Mouse (Mus musculus): ENCODE measurements at regions not wholly inside any gene's neighbourhood (a gene's known extent, or its start where the extent isn't known, plus 50 kb on each side); places are given as distances from the start of the nearest gene placed in this dataset.

GRCm38 (mm10) chr6:111621684-111622480, 651.7 kb upstream of the Lmcd1 start:
- no peak for DNase-seq (ENCODE audit: low spot score)

- DNase-seq (ENCODE audit: low spot score) = no peak
Observed at GRCm38 (mm10) chr6:111622481-111623139, 650.9 kb upstream of the Lmcd1 start.

GRCm38 (mm10) chr6:111623140-111623497, 650.4 kb upstream of the Lmcd1 start:
- no peak for DNase-seq (ENCODE audit: low spot score)

- no peak for DNase-seq (ENCODE audit: low spot score)
Observed at GRCm38 (mm10) chr6:111625501-111625900, 648.1 kb upstream of the Lmcd1 start.

- DNase-seq (ENCODE audit: low spot score) = no peak
Observed at GRCm38 (mm10) chr6:111652736-111653135, 620.8 kb upstream of the Lmcd1 start.

GRCm38 (mm10) chr6:111659957-111660356, 613.6 kb upstream of the Lmcd1 start:
- DNase-seq (ENCODE audit: low spot score) = no peak

GRCm38 (mm10) chr6:111664603-111665002, 609.0 kb upstream of the Lmcd1 start:
- DNase-seq (ENCODE audit: low spot score) = no peak

GRCm38 (mm10) chr6:111684911-111685310, 588.6 kb upstream of the Lmcd1 start:
- no peak for DNase-seq (ENCODE audit: low spot score)

GRCm38 (mm10) chr6:111702864-111703263, 570.7 kb upstream of the Lmcd1 start:
- no peak for DNase-seq (ENCODE audit: low spot score)

GRCm38 (mm10) chr6:111708277-111708676, 565.3 kb upstream of the Lmcd1 start:
- DNase-seq (ENCODE audit: low spot score) = no peak

GRCm38 (mm10) chr6:111725969-111726368, 547.6 kb upstream of the Lmcd1 start:
- no peak for DNase-seq (ENCODE audit: low spot score)

GRCm38 (mm10) chr6:111730381-111730780, 543.2 kb upstream of the Lmcd1 start:
- no peak for DNase-seq (ENCODE audit: low spot score)

GRCm38 (mm10) chr6:111733926-111734325, 539.6 kb upstream of the Lmcd1 start:
- no peak for DNase-seq (ENCODE audit: low spot score)

GRCm38 (mm10) chr6:111738983-111739382, 534.6 kb upstream of the Lmcd1 start:
- DNase-seq (ENCODE audit: low spot score) = no peak

GRCm38 (mm10) chr6:111781710-111782481, 491.7 kb upstream of the Lmcd1 start:
- no peak for DNase-seq (ENCODE audit: low spot score)

GRCm38 (mm10) chr6:111808611-111809010, 464.9 kb upstream of the Lmcd1 start:
- DNase-seq (ENCODE audit: low spot score) = no peak

- DNase-seq (ENCODE audit: low spot score) = no peak
Observed at GRCm38 (mm10) chr6:111813982-111814603, 459.5 kb upstream of the Lmcd1 start.

GRCm38 (mm10) chr6:111815150-111815549, 458.4 kb upstream of the Lmcd1 start:
- no peak for DNase-seq (ENCODE audit: low spot score)

- DNase-seq (ENCODE audit: low spot score) = no peak
Observed at GRCm38 (mm10) chr6:111820265-111820664, 453.3 kb upstream of the Lmcd1 start.

- DNase-seq (ENCODE audit: low spot score) = no peak
Observed at GRCm38 (mm10) chr6:111844321-111844835, 429.2 kb upstream of the Lmcd1 start.

GRCm38 (mm10) chr6:111866101-111866598, 407.4 kb upstream of the Lmcd1 start:
- DNase-seq (ENCODE audit: low spot score) = no peak

GRCm38 (mm10) chr6:111882557-111882956, 391.0 kb upstream of the Lmcd1 start:
- no peak for DNase-seq (ENCODE audit: low spot score)
